Mouse (Mus musculus): ENCODE data around the gene Colca2.

The Colca2 gene

GRCm38 (mm10) chr9:51272102-51272501, 6.3 kb downstream of the Colca2 start:
- no peak for DNase-seq (ENCODE audit: low spot score in 2 of 2)

GRCm38 (mm10) chr9:51271073-51271472, 7.3 kb downstream of the Colca2 start:
- no peak for DNase-seq (ENCODE audit: low spot score in 2 of 2)

- DNase-seq (ENCODE audit: low spot score in 2 of 2): no peak
These were observed 9.5 kb downstream of the Colca2 start for GRCm38 (mm10) chr9:51268852-51269251.

GRCm38 (mm10) chr9:51258426-51258825, 19.9 kb downstream of the Colca2 start:
- no peak for DNase-seq (ENCODE audit: low spot score in 2 of 2)

GRCm38 (mm10) chr9:51256780-51257502, 21.4 kb downstream of the Colca2 start:
- no peak for DNase-seq (ENCODE audit: low spot score in 2 of 2)

- no peak for DNase-seq (ENCODE audit: low spot score in 2 of 2)
These were observed 39.5 kb downstream of the Colca2 start for GRCm38 (mm10) chr9:51238741-51239385.

GRCm38 (mm10) chr9:51232163-51232562, 46.2 kb downstream of the Colca2 start:
- DNase-seq (ENCODE audit: low spot score in 2 of 2): no peak

- DNase-seq (ENCODE audit: low spot score in 2 of 2): no peak
These were observed 47.5 kb downstream of the Colca2 start for GRCm38 (mm10) chr9:51230701-51231389.

GRCm38 (mm10) chr9:51225636-51226166, 52.7 kb downstream of the Colca2 start:
- DNase-seq (ENCODE audit: low spot score in 2 of 2): no peak
